Mouse (Mus musculus): ENCODE results near the gene Actrt2. TPM values are rescaled to one million over a fixed set of nuclear protein-coding genes. Genes with fewer than 3 reads are reported as not detected.

The Actrt2 gene
- polyA plus RNA-seq, 1 experiment from 2014 or later = not detected

DNA sequence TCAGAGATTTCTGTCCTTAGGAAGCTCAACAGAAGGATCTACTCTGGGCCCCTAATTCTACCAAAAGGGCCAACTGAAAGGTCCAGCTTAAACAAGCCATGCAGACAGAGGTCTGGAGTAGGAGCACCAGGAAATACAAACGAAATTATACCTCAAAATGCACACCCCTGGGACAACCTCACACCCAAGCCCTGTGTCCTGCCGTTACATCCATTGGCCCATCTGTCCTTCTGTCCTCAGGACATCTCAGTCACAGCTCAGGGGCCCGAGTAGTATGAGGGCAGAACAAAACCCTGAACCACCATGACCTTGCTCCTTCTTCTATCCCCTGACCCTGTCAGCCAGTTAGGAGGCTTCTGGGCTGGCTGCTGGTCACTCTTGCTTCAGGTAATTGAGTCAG, 33.7 kb downstream of the Actrt2 start:
- H3K4me3 ChIP-seq (ENCODE audit: low read depth, low read length) = peak overlapping the region; percentile 46; the same call in 1 of the 2 replicates
- no peak overlapping the region for H3K27ac ChIP-seq (ENCODE audit: low read depth, low read length)
- DNase-seq (ENCODE audit: low spot score) (no peak), ATAC-seq (replicated peaks; ENCODE audit: low FRiP score) (no peak)
- peaks cover 2% of the 10 kb centered on the region for H3K4me1 ChIP-seq (replicated peaks; ENCODE audit: control insufficient read depth, insufficient read depth, low read length)
- H3K9me3 ChIP-seq (ENCODE audit: control insufficient read depth, low read length) = no peaks in the 10 kb centered on the region
- H3K9ac ChIP-seq (ENCODE audit: low read depth, low read length) = no peak overlapping the region
- peak overlapping the region; percentile 57 for H3K4me2 ChIP-seq
- H3K27me3 ChIP-seq (replicated peaks; ENCODE audit: control insufficient read depth, insufficient read depth, low read length) = peaks cover 93% of the 10 kb centered on the region
- H3K36me3 ChIP-seq (ENCODE audit: control insufficient read depth, insufficient read depth, low read length) = no peaks in the 10 kb centered on the region
- 18% methylated on average over 3 of the region's 3 CpGs for WGBS

GRCm38 (mm10) chr4:154632800-154633764, 34.6 kb downstream of the Actrt2 start:
- no peak overlapping the region for H3K4me3 ChIP-seq (ENCODE audit: low read depth, low read length)
- H3K27me3 ChIP-seq (replicated peaks; ENCODE audit: control insufficient read depth, insufficient read depth, low read length) = peaks cover 86% of the 10 kb centered on the region
- 30% methylated on average over 14 of the region's 14 CpGs for WGBS
- no peak for DNase-seq (ENCODE audit: low spot score)
- H3K9ac ChIP-seq (ENCODE audit: low read depth, low read length) = no peak overlapping the region
- peaks cover 2% of the 10 kb centered on the region; the same call in 1 of the 2 replicates for H3K4me1 ChIP-seq (replicated peaks; ENCODE audit: control insufficient read depth, insufficient read depth, low read length)
- H3K27ac ChIP-seq (ENCODE audit: low read depth, low read length) = no peak overlapping the region
- H3K9me3 ChIP-seq (ENCODE audit: control insufficient read depth, low read length) = no peaks in the 10 kb centered on the region
- no peaks in the 10 kb centered on the region for H3K36me3 ChIP-seq (ENCODE audit: control insufficient read depth, insufficient read depth, low read length)
- H3K4me2 ChIP-seq = no peak overlapping the region
- no peak for ATAC-seq (replicated peaks; ENCODE audit: low FRiP score)

DNA sequence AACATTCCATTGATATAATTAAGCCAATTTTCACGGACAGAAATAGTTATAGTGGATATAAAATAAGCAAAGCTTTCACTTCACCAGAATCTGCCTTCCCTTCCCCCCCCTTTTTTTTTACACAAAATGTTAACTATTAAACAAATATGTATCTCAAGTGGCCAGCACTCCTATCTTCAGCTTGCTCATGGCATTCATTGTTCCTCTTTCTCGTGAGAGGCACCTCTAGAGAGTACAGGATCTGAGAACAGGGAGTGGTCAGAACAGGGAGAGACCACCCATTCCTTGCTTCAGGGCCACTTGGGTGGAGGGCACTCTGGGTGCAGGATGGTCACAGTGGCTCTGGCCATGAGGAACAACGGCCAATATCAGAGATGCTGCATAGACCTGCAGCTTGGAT, 36.9 kb downstream of the Actrt2 start:
- WGBS = 45% methylated on average over 3 of the region's 3 CpGs
- H3K36me3 ChIP-seq (ENCODE audit: control insufficient read depth, insufficient read depth, low read length) = no peaks in the 10 kb centered on the region
- no peaks in the 10 kb centered on the region for H3K9me3 ChIP-seq (ENCODE audit: control insufficient read depth, low read length)
- no peak overlapping the region for H3K9ac ChIP-seq (ENCODE audit: low read depth, low read length)
- 0 out of 2 replicates have a peak, but pooled peaks cover 5% of the 10 kb centered on the region for H3K4me1 ChIP-seq (replicated peaks; ENCODE audit: control insufficient read depth, insufficient read depth, low read length)
- no peak overlapping the region for H3K4me3 ChIP-seq (ENCODE audit: low read depth, low read length)
- DNase-seq (ENCODE audit: low spot score) = no peak
- peaks cover 63% of the 10 kb centered on the region for H3K27me3 ChIP-seq (replicated peaks; ENCODE audit: control insufficient read depth, insufficient read depth, low read length)
- no peak for ATAC-seq (replicated peaks; ENCODE audit: low FRiP score)
- H3K27ac ChIP-seq (ENCODE audit: low read depth, low read length) = no peak overlapping the region
- no peak overlapping the region for H3K4me2 ChIP-seq

DNA sequence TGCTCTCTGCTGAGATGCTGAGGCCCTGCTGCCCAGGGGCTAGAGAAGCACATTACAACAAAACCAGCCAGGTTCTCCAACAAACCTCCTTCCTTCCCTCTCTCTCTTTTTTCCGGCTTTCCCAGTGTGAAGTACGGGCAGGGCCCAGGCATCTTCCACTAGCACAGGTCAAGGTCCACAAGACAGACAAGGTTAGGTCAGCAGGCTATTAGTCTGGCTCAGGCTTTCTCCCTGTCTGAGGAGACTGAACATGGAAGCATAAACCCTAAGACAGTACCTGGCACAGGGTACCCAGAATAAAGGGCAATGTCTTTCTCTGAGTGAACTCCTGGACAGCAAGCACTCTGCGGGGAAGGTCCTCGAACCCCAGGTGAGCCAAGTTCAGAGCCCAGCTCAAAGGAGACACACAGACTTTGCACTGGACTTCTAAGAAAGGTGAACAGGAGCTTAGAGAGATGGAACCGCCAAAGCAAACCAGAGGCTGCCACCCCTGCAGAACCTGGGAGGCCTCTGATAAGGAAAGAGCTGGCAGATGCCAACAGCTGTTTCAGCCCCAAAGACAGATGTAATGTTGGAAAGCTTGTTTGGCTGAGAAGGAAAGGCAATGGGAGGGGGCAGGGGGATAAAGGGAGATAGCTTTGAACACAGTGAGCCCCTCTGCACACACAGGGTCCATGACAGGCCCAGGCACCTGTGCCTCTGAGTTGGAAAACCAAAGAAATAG, 40.1 kb downstream of the Actrt2 start:
- no peak overlapping the region for H3K4me3 ChIP-seq (ENCODE audit: low read depth, low read length)
- H3K36me3 ChIP-seq (ENCODE audit: control insufficient read depth, insufficient read depth, low read length) = no peaks in the 10 kb centered on the region
- 70% methylated on average over 5 of the region's 5 CpGs for WGBS
- ATAC-seq (replicated peaks; ENCODE audit: low FRiP score) = no peak
- H3K27me3 ChIP-seq (replicated peaks; ENCODE audit: control insufficient read depth, insufficient read depth, low read length) = peaks cover 36% of the 10 kb centered on the region
- H3K9me3 ChIP-seq (ENCODE audit: control insufficient read depth, low read length) = no peaks in the 10 kb centered on the region
- DNase-seq (ENCODE audit: low spot score) = no peak
- H3K4me2 ChIP-seq = no peak overlapping the region
- no peak overlapping the region for H3K27ac ChIP-seq (ENCODE audit: low read depth, low read length)
- 0 out of 2 replicates have a peak, but pooled peaks cover 5% of the 10 kb centered on the region for H3K4me1 ChIP-seq (replicated peaks; ENCODE audit: control insufficient read depth, insufficient read depth, low read length)
- H3K9ac ChIP-seq (ENCODE audit: low read depth, low read length) = no peak overlapping the region

DNA sequence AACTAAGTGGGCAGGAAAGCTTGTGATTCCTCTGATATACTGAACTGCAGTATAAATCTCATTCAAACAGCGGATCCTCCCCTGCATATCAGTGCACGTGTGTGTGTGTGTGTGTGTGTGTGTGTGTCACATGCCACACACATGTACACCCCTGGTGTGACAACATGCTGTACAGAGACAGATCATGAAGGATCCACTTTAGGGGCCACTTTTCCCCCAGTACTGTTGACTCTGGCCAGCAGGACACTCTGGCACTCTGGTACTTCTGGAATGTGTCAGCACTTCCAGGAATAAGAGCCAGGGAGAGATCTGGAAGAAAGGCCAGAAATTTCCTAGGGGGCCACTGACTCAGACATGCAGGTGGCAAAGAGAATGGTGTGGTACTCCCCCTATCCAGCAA, 41.4 kb downstream of the Actrt2 start:
- Histone ChIP-seq H3K4me1 (replicated peaks; ENCODE audit: control insufficient read depth, insufficient read depth, low read length) (0 out of 2 replicates have a peak, but pooled peaks cover 3% of the 10 kb centered on the region), H3K4me3 (ENCODE audit: low read depth, low read length) (no peak overlapping the region), H3K9ac (ENCODE audit: low read depth, low read length) (no peak overlapping the region), H3K9me3 (ENCODE audit: control insufficient read depth, low read length) (no peaks in the 10 kb centered on the region), H3K36me3 (ENCODE audit: control insufficient read depth, insufficient read depth, low read length) (no peaks in the 10 kb centered on the region), H3K27ac (ENCODE audit: low read depth, low read length) (no peak overlapping the region), H3K27me3 (replicated peaks; ENCODE audit: control insufficient read depth, insufficient read depth, low read length) (peaks cover 24% of the 10 kb centered on the region), H3K4me2 (no peak overlapping the region)
- DNase-seq (ENCODE audit: low spot score) = no peak
- no peak for ATAC-seq (replicated peaks; ENCODE audit: low FRiP score)
- WGBS = 78% methylated on average over 2 of the region's 2 CpGs

DNA sequence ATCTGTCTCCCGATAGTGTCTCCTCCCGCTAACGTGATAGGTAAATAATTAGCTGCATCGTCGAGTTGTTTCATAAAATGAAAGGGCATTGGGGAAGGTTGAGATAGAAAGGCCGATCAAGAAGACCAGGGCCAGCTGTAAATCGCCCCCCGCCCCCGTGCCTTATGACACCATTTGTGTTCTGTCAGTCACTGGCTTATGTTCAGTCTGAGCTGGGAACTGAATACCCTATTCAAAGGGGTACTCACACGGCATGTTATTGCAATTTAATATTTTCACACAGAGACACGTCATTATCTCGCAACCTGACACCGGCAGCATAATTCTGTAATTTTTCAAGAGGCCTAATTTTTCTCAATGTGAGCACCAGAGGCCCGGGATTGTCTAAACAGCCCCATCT, 42.0 kb downstream of the Actrt2 start:
- Histone ChIP-seq H3K4me1 (replicated peaks; ENCODE audit: control insufficient read depth, insufficient read depth, low read length) (0 out of 2 replicates have a peak, but pooled peaks cover 3% of the 10 kb centered on the region), H3K36me3 (ENCODE audit: control insufficient read depth, insufficient read depth, low read length) (no peaks in the 10 kb centered on the region), H3K9me3 (ENCODE audit: control insufficient read depth, low read length) (no peaks in the 10 kb centered on the region), H3K4me2 (no peak overlapping the region), H3K9ac (ENCODE audit: low read depth, low read length) (no peak overlapping the region), H3K27ac (ENCODE audit: low read depth, low read length) (no peak overlapping the region), H3K4me3 (ENCODE audit: low read depth, low read length) (no peak overlapping the region), H3K27me3 (replicated peaks; ENCODE audit: control insufficient read depth, insufficient read depth, low read length) (peaks cover 19% of the 10 kb centered on the region)
- ATAC-seq (replicated peaks; ENCODE audit: low FRiP score) (no peak), DNase-seq (ENCODE audit: low spot score) (no peak)
- 62% methylated on average over 14 of the region's 14 CpGs for WGBS

- Histone ChIP-seq H3K27me3 (replicated peaks; ENCODE audit: control insufficient read depth, insufficient read depth, low read length) (peaks cover 4% of the 10 kb centered on the region), H3K4me1 (replicated peaks; ENCODE audit: control insufficient read depth, insufficient read depth, low read length) (peaks cover 3% of the 10 kb centered on the region; the same call in 1 of the 2 replicates), H3K27ac (ENCODE audit: low read depth, low read length) (no peak overlapping the region), H3K4me3 (ENCODE audit: low read depth, low read length) (no peak overlapping the region), H3K9me3 (ENCODE audit: control insufficient read depth, low read length) (no peaks in the 10 kb centered on the region), H3K4me2 (no peak overlapping the region), H3K36me3 (ENCODE audit: control insufficient read depth, insufficient read depth, low read length) (no peaks in the 10 kb centered on the region), H3K9ac (ENCODE audit: low read depth, low read length) (no peak overlapping the region)
- ATAC-seq (replicated peaks; ENCODE audit: low FRiP score) (no peak), DNase-seq (ENCODE audit: low spot score) (no peak)
- 74% methylated on average over 3 of the region's 3 CpGs for WGBS
Measured at GRCm38 (mm10) chr4:154623241-154623640, 44.4 kb downstream of the Actrt2 start.

GRCm38 (mm10) chr4:154622521-154622920, 45.1 kb downstream of the Actrt2 start:
- Histone ChIP-seq H3K27me3 (replicated peaks; ENCODE audit: control insufficient read depth, insufficient read depth, low read length) (peaks cover 5% of the 10 kb centered on the region), H3K4me3 (ENCODE audit: low read depth, low read length) (no peak overlapping the region), H3K36me3 (ENCODE audit: control insufficient read depth, insufficient read depth, low read length) (no peaks in the 10 kb centered on the region), H3K4me2 (no peak overlapping the region), H3K9ac (ENCODE audit: low read depth, low read length) (no peak overlapping the region), H3K9me3 (ENCODE audit: control insufficient read depth, low read length) (no peaks in the 10 kb centered on the region), H3K27ac (ENCODE audit: low read depth, low read length) (no peak overlapping the region), H3K4me1 (replicated peaks; ENCODE audit: control insufficient read depth, insufficient read depth, low read length) (no peaks in the 10 kb centered on the region; the same call in 1 of the 2 replicates)
- DNase-seq (ENCODE audit: low spot score) = no peak
- 92% methylated on average over 4 of the region's 4 CpGs for WGBS
- ATAC-seq (replicated peaks; ENCODE audit: low FRiP score) = no peak
